In the genomic region with DNA sequence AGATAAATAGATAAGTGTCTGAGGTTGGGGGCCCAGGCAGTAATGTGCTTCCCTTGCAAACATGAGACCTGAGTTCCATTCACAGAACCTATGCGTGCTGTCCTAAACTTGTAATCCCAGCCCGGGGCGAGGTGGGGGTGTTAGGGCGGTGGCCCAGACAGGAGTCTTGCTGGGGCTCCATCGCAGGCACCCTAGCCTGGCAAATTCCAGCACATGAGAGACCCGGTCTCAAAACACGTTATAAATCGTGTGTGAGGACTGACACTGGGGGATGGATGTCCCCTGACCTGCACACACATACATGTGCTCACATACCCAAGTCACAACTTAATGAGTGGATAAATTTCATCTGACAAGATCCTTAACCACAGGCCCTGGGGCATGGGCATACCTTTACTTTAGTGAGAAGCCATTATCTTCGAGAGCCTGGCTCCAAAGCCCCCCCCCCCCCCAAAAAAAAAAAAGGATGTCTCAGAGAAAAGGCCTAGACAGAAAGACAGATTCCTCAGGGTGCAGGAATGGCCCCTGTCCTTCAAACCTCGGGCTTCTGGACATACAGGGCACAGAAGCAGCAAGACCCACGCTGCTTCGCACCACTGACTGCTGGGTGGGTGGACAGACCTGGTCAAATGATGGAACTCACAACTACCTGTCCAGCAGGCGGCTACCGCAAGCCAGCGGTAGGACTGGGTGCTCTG, we compare ENCODE assay signal across 8 mouse cellular contexts. TPM values are rescaled to one million over a fixed set of nuclear protein-coding genes. Genes with fewer than 3 reads are reported as not detected.
DNase-seq lines count a peak whose midpoint lies in the region; ATAC-seq and TF ChIP-seq lines count a peak whose summit lies in the region.

No protein-coding gene starts in this region.

- no peak for DNase-seq in heart, postnatal 36 days
- peak; percentile 3 for DNase-seq in forebrain, postnatal 0 days
- DNase-seq in liver, postnatal 0 days: no peak
- no peak for DNase-seq in right cerebral cortex, postnatal 10 days (ENCODE audit: low spot score in 2 of 2)
- no peak for DNase-seq in left cerebral cortex, postnatal 36 days (ENCODE audit: low spot score in 2 of 2)
- DNase-seq in right cerebral cortex, adult 18-20 months: no peak

- TF ChIP-seq CTCF in ES-Bruce4 (IDR thresholded peaks at IDR 0.05; ENCODE audit: low read depth, low read length): no peak
- no peak for TF ChIP-seq CTCF in forebrain, postnatal 0 days (IDR thresholded peaks at IDR 0.05; ENCODE audit: low read depth)
- TF ChIP-seq CTCF in liver, postnatal 0 days (IDR thresholded peaks at IDR 0.05; ENCODE audit: low read depth): no peak

- H3K9me3 ChIP-seq in heart, embryonic 11.5 days (replicated peaks; ENCODE audit: control insufficient read depth, low read length): no peaks in the 10 kb centered on the region
- H3K9me3 ChIP-seq in ES-Bruce4 (replicated peaks; ENCODE audit: control insufficient read depth, insufficient read depth, low read length, poor library complexity, severe bottlenecking): no peaks in the 10 kb centered on the region; the same call in 1 of the 2 replicates
- H3K9me3 ChIP-seq in forebrain, postnatal 0 days (ENCODE audit: low read length): no peaks in the 10 kb centered on the region
- H3K9me3 ChIP-seq in liver, postnatal 0 days (ENCODE audit: low read length): no peaks in the 10 kb centered on the region

- H3K36me3 ChIP-seq in heart, embryonic 11.5 days (ENCODE audit: control insufficient read depth, insufficient read depth, low read length): no peaks in the 10 kb centered on the region
- H3K36me3 ChIP-seq in ES-Bruce4 (ENCODE audit: control insufficient read depth, insufficient read depth, low read length, poor library complexity, severe bottlenecking): no peaks in the 10 kb centered on the region
- no peaks in the 10 kb centered on the region for H3K36me3 ChIP-seq in forebrain, postnatal 0 days (ENCODE audit: insufficient read depth)
- no peaks in the 10 kb centered on the region for H3K36me3 ChIP-seq in liver, postnatal 0 days (replicated peaks; ENCODE audit: insufficient read depth, low read length)

- H3K4me1 ChIP-seq in heart, embryonic 11.5 days (ENCODE audit: control insufficient read depth, insufficient read depth, low read length): peaks cover 3% of the 10 kb centered on the region; the same call in 1 of the 2 replicates
- no peaks in the 10 kb centered on the region for H3K4me1 ChIP-seq in ES-Bruce4 (ENCODE audit: control insufficient read depth, insufficient read depth, low read length)
- no peaks in the 10 kb centered on the region for H3K4me1 ChIP-seq in forebrain, postnatal 0 days (ENCODE audit: insufficient read depth)
- H3K4me1 ChIP-seq in liver, postnatal 0 days (ENCODE audit: insufficient read depth): peaks cover 11% of the 10 kb centered on the region; the same call in 1 of the 2 replicates

- TF ChIP-seq POLR2A in ES-Bruce4 (IDR thresholded peaks at IDR 0.05; ENCODE audit: insufficient read depth, low read length): no peak

- H3K27ac ChIP-seq in heart, embryonic 11.5 days (ENCODE audit: low read depth, low read length): no peak overlapping the region
- no peak overlapping the region for H3K27ac ChIP-seq in ES-Bruce4 (ENCODE audit: insufficient read depth, low read length)
- H3K27ac ChIP-seq in forebrain, postnatal 0 days (ENCODE audit: low read depth, low read length): no peak overlapping the region
- no peak overlapping the region for H3K27ac ChIP-seq in liver, postnatal 0 days (ENCODE audit: low read depth)

- 51% methylated on average over 15 of the region's 15 CpGs for WGBS in heart, embryonic 11.5 days (ENCODE audit: insufficient replicate concordance)
- WGBS in forebrain, postnatal 0 days: 55% methylated on average over 15 of the region's 15 CpGs
- WGBS in liver, postnatal 0 days (ENCODE audit: insufficient replicate concordance): 52% methylated on average over 15 of the region's 15 CpGs

- peak overlapping the region; percentile 77 for H3K4me2 ChIP-seq in heart, embryonic 11.5 days
- peak overlapping the region; percentile 82 for H3K4me2 ChIP-seq in forebrain, postnatal 0 days (ENCODE audit: low read depth)
- peak overlapping the region; percentile 68 for H3K4me2 ChIP-seq in liver, postnatal 0 days (ENCODE audit: low read depth, low read length)

- no peak for TF ChIP-seq EP300 in ES-Bruce4 (IDR thresholded peaks at IDR 0.05; ENCODE audit: insufficient read depth, low read depth, low read length)
- no peak for TF ChIP-seq EP300 in liver, postnatal 0 days (IDR thresholded peaks at IDR 0.05; ENCODE audit: low read depth)

- intact Hi-C loops in heart, postnatal 36 days (cut with DNase I): loop anchor here (2.0 kb wide), 1 partner anchor 55 kb away; a partner anchor contains a TSS
- intact Hi-C loops in left cerebral cortex, postnatal 36 days (cut with DNase I): no loop called here

- peak overlapping the region; percentile 67 for H3K9ac ChIP-seq in heart, embryonic 11.5 days (ENCODE audit: low read depth, low read length)
- H3K9ac ChIP-seq in ES-Bruce4 (ENCODE audit: low read depth, poor library complexity, severe bottlenecking): no peak overlapping the region
- H3K9ac ChIP-seq in forebrain, postnatal 0 days: peak overlapping the region; percentile 65
- H3K9ac ChIP-seq in liver, postnatal 0 days (replicated peaks): peak overlapping the region; percentile 31

- no peaks in the 10 kb centered on the region for H3K27me3 ChIP-seq in heart, embryonic 11.5 days (ENCODE audit: control insufficient read depth, insufficient read depth, low read length)
- H3K27me3 ChIP-seq in ES-Bruce4 (ENCODE audit: control insufficient read depth, insufficient read depth, low read length, poor library complexity, severe bottlenecking): no peaks in the 10 kb centered on the region
- H3K27me3 ChIP-seq in forebrain, postnatal 0 days (ENCODE audit: insufficient read depth, low read length): no peaks in the 10 kb centered on the region
- no peaks in the 10 kb centered on the region for H3K27me3 ChIP-seq in liver, postnatal 0 days (ENCODE audit: insufficient read depth, low read length)

- ATAC-seq in heart, embryonic 11.5 days (replicated peaks; ENCODE audit: insufficient number of reproducible peaks, low FRiP score, low TSS enrichment): no peak
- ATAC-seq in forebrain, postnatal 0 days: peak; percentile 38
- no peak; the same call in 1 of the 2 replicates for ATAC-seq in liver, postnatal 0 days

- peak overlapping the region; percentile 32 for H3K4me3 ChIP-seq in heart, embryonic 11.5 days (ENCODE audit: low read depth, low read length)
- peak overlapping the region; percentile 47 for H3K4me3 ChIP-seq in ES-Bruce4 (ENCODE audit: low read depth, low read length)
- peak overlapping the region; percentile 42 for H3K4me3 ChIP-seq in forebrain, postnatal 0 days (ENCODE audit: low read depth, low read length)
- peak overlapping the region; percentile 38 for H3K4me3 ChIP-seq in liver, postnatal 0 days (ENCODE audit: low read depth, low read length)

RNA-seq across cellular contexts. Expression of a gene that starts 13.8 kb away (rescaled TPM):
- 51.2 and 51.5 TPM in 2 replicates for polyA plus RNA-seq in heart, embryonic 11.5 days (2014; fragmentation: Nextera tagmentation; extraction: Ambion mirVana)
- total RNA-seq in heart, postnatal 36 days (2021): 10 to 100 TPM; 10.7 to 16.0 TPM
- 28.2 and 32.2 TPM in 2 replicates for polyA plus RNA-seq in ES-Bruce4 (2011; ENCODE audit: insufficient read depth, insufficient read length, low read depth, missing spikeins)
- 41.2 and 46.6 TPM in 2 replicates for total RNA-seq in forebrain, postnatal 0 days (2014; rRNA removed)
- polyA plus RNA-seq in forebrain, postnatal 0 days (2015; fragmentation: Nextera tagmentation; extraction: Ambion mirVana): 40.7 and 65.1 TPM in 2 replicates
- polyA plus RNA-seq in liver, postnatal 0 days (2015; fragmentation: Nextera tagmentation; extraction: Ambion mirVana): 29.4 and 31.6 TPM in 2 replicates
- 10 to 100 TPM; 49.4 to 54.2 TPM for total RNA-seq in left cerebral cortex, postnatal 36 days (2021)

RNA-seq across cellular contexts. Expression of a gene that starts 14.1 kb away (rescaled TPM):
- 531 and 534 TPM in 2 replicates for polyA plus RNA-seq in heart, embryonic 11.5 days (2014; fragmentation: Nextera tagmentation; extraction: Ambion mirVana)
- total RNA-seq in heart, postnatal 36 days (2021): 100 to 1,000 TPM; 431 to 554 TPM
- 310 and 347 TPM in 2 replicates for polyA plus RNA-seq in ES-Bruce4 (2011; ENCODE audit: insufficient read depth, insufficient read length, low read depth, missing spikeins)
- 762 and 857 TPM in 2 replicates for total RNA-seq in forebrain, postnatal 0 days (2014; rRNA removed)
- 1,089 and 1,117 TPM in 2 replicates for polyA plus RNA-seq in forebrain, postnatal 0 days (2015; fragmentation: Nextera tagmentation; extraction: Ambion mirVana)
- polyA plus RNA-seq in liver, postnatal 0 days (2015; fragmentation: Nextera tagmentation; extraction: Ambion mirVana): 252 and 258 TPM in 2 replicates
- 100 to 1,000 TPM; 564 to 620 TPM for total RNA-seq in left cerebral cortex, postnatal 36 days (2021)

RNA-seq across cellular contexts. Expression of a gene that starts 30.6 kb away (rescaled TPM):
- polyA plus RNA-seq in heart, embryonic 11.5 days (2014; fragmentation: Nextera tagmentation; extraction: Ambion mirVana): 171 and 180 TPM in 2 replicates
- 10 to 100 TPM; 25.2 to 28.3 TPM for total RNA-seq in heart, postnatal 36 days (2021)
- 42.5 and 43.7 TPM in 2 replicates for polyA plus RNA-seq in ES-Bruce4 (2011; ENCODE audit: insufficient read depth, insufficient read length, low read depth, missing spikeins)
- total RNA-seq in forebrain, postnatal 0 days (2014; rRNA removed): 77.8 and 85.3 TPM in 2 replicates
- polyA plus RNA-seq in forebrain, postnatal 0 days (2015; fragmentation: Nextera tagmentation; extraction: Ambion mirVana): 119 and 135 TPM in 2 replicates
- 44.4 and 46.1 TPM in 2 replicates for polyA plus RNA-seq in liver, postnatal 0 days (2015; fragmentation: Nextera tagmentation; extraction: Ambion mirVana)
- total RNA-seq in left cerebral cortex, postnatal 36 days (2021): 100 to 1,000 TPM in 1 of 2 experiments, 10 to 100 TPM in 1; 89.8 to 105 TPM

RNA-seq across cellular contexts. Expression of a gene that starts 44.6 kb away (rescaled TPM):
- polyA plus RNA-seq in heart, embryonic 11.5 days (2014; fragmentation: Nextera tagmentation; extraction: Ambion mirVana): 0.13 and 0.63 TPM in 2 replicates
- under 1 TPM; 0.27 to 0.75 TPM for total RNA-seq in heart, postnatal 36 days (2021)
- 0.58 TPM in 1 of 2 replicates, not detected in the other for polyA plus RNA-seq in ES-Bruce4 (2011; ENCODE audit: insufficient read depth, insufficient read length, low read depth, missing spikeins)
- 0.46 and 0.57 TPM in 2 replicates for total RNA-seq in forebrain, postnatal 0 days (2014; rRNA removed)
- 0.20 and 0.27 TPM in 2 replicates for polyA plus RNA-seq in forebrain, postnatal 0 days (2015; fragmentation: Nextera tagmentation; extraction: Ambion mirVana)
- 0.12 and 0.16 TPM in 2 replicates for polyA plus RNA-seq in liver, postnatal 0 days (2015; fragmentation: Nextera tagmentation; extraction: Ambion mirVana)
- total RNA-seq in left cerebral cortex, postnatal 36 days (2021): 1 to 10 TPM; 1.1 to 1.2 TPM

RNA-seq across cellular contexts. Expression of a gene that starts 55.4 kb away (rescaled TPM):
- 546 and 556 TPM in 2 replicates for polyA plus RNA-seq in heart, embryonic 11.5 days (2014; fragmentation: Nextera tagmentation; extraction: Ambion mirVana)
- 100 to 1,000 TPM; 712 to 745 TPM for total RNA-seq in heart, postnatal 36 days (2021)
- 102 and 121 TPM in 2 replicates for polyA plus RNA-seq in ES-Bruce4 (2011; ENCODE audit: insufficient read depth, insufficient read length, low read depth, missing spikeins)
- 155 and 262 TPM in 2 replicates for total RNA-seq in forebrain, postnatal 0 days (2014; rRNA removed)
- 392 and 492 TPM in 2 replicates for polyA plus RNA-seq in forebrain, postnatal 0 days (2015; fragmentation: Nextera tagmentation; extraction: Ambion mirVana)
- 298 and 304 TPM in 2 replicates for polyA plus RNA-seq in liver, postnatal 0 days (2015; fragmentation: Nextera tagmentation; extraction: Ambion mirVana)
- 100 to 1,000 TPM; 134 to 156 TPM for total RNA-seq in left cerebral cortex, postnatal 36 days (2021)
